Mouse (Mus musculus) gastrocnemius, adult 18-20 months (tissue): Measurements from ENCODE around the gene Rpgrip1l. TPM values are rescaled to one million over a fixed set of nuclear protein-coding genes. Genes with fewer than 3 reads are reported as not detected.
A peak's percentile ranks its signal among the peaks of the same experiment; 100 is the strongest.

ENCODE experiments used
- DNase-seq: peaks from one replicate; pipeline ENCODE4 v3.0.0; 2021; ENCODE audit warnings: low spot score
- long read RNA-seq, 2 experiments: library from polyadenylated mRNA; stranded (forward); transcript quantifications; one replicate each; pipeline ENCODE4 v2.0.0; 2021
- total RNA-seq, 2 experiments: library from RNA; stranded (reverse); gene quantifications; 2 replicates each; pipeline ENCODE4 v1.2.3; 2021

Gene Rpgrip1l
- 1 to 10 TPM; 1.8 to 4.6 TPM for total RNA-seq
- long read RNA-seq, experiment 1, result 0 reads
- long read RNA-seq, experiment 2, partial matches to known transcripts, result 1 of 1 reads
- long read RNA-seq, experiment 2, other reads (novel, unspliced or antisense), result 0 of 1 reads

DNA sequence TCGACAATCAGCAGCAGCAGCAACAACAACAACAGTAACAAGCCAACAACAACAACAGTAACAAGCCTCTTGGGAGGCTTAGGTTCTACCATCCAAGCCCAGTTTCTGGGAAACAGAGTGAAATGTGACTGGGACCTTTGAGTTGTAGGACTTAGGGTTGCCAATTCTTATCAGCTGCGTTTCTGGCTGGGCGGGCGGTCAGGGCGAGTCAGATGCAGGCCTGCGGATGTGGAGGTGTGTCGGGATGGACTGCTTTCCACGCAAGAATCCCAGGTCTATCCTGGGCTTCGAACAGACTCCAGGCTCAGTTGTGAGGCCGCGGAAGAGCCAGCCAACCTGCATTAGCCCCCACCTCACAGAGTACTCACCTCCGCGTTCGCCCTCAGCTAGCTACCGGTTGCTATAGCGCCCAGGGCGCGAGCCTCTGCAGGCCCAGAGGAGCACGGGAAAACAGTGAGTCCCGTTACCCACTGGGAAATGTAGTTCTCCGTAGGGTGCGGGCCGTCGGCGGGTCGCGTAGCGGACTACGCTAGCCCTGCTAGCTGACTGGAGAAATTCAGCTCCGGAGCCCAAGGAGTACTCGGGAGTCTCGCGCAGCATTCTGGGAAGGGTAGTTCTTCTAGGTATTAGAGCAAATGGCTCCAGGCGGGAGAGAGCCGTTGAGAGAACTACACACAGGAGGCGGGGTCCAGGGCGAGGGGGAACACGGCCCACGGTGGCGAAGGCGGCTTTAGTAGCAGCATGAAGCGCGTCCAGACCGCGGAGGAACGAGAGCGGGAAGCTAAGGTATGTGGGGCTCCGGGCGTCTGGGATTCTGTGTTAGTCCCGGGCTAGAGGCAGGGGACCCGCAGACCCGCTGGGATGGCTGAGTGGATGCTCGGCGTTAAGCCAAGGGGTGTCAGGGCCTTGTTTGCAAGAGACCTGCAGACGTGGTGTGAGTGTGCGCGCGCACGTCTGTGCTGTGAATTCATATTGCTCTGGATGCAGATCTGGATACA lies at the start of gene Rpgrip1l, which contains the start of gene Fto:
Gene Rpgrip1l, minus strand, starts transcription at position 428 of the 998 bp plus-strand sequence.
Gene Fto, plus strand, starts transcription at position 691 of the 998 bp plus-strand sequence.
- peak; percentile 99 for DNase-seq

DNA sequence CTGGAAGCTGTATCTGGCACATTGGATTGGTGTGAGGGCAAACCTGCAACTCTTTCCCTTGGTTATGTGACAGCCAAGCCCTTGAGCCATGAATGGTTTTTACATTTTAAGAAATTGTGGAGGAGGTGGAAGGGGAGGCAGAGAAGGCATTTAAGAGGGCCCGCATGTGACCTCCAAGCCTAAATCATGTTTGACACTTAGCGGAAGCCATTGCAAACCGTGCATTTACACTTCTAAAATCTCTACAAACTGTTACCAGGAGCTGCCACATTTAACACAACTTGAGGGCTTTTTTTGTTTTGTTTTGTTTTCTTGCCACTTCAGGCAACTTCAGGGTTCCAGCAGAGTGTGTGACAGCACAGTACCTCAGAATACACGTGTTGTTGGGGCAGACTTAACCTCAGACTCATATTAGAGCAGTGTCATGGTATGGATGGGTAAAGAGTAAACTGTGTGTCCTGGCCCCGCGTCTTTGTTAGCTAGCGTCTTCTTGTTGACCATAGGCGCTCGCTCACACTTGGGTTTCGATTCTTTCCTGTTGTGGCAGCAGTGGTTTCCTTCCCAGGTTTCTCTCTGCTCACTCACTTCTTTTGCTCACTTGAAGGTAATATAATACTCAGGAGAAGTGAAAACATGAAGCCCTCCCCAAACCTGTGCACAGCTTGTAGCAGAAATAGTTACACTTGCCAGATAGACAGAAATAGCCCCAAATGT lies 47.7 kb upstream of the Rpgrip1l start:
- DNase-seq, result no peak

DNA sequence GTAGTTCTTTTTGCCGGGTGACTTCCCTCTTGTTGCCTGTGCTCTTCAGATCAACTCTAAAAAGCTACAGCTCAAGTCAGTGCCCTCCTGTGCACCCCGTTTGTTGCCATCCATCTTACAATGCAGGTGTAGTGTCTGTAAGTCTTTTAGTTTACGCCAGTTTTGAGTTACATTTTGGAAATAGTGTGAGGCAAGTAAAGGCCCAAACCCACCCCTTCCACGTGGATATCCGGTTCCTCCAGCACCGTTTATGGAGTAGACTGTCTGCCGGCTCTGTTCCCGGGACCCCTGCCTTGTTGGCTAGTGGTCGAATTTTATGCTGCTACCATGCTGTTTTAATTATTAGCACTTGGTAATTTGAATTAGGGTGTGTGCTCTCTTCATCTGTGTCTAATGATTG lies 46.4 kb upstream of the Rpgrip1l start:
- DNase-seq, result no peak

DNA sequence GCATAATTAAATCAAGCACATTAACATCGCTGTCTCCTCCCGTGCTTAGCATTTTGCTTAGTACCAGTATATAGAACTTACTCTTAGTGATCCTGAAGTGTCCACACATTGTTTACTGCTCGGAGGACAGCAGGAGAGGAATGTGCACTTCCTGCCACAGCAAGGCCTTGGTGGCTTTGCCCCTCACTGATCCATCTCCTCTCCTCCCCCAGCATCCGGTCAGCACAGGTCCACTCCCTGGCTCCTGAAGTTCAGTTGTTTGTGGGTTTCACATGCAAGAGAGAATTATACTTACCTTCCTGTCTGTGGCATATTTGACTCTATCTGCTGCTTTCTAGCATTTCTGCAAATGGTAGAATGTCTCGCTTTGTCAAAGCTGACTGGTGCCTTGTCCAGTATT lies 45.0 kb upstream of the Rpgrip1l start:
- no peak for DNase-seq

DNA sequence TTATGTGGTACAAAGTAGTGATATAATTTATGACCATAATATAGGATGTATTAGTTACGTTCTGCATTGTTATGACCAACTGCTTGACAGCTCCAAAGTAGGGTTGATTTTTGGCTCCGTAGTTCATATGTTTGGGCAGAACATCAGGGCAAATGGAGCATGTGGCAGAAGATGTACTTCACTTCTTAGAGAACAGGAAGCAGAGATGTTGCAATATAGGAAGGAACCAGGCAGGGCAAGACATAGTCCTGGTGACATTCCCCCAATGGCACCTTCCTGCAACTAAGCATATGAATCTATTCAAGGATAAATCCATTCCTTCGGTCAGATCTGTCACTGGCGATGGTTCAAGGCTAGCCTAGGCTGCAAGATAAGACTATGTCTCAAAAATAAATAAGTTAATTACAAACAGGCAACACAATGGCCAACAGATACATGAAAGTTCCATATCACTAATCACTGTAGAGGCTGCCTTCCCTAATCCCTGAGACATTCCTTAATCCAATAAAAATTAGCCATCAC lies 44.5 kb upstream of the Rpgrip1l start:
- DNase-seq, result no peak

DNA sequence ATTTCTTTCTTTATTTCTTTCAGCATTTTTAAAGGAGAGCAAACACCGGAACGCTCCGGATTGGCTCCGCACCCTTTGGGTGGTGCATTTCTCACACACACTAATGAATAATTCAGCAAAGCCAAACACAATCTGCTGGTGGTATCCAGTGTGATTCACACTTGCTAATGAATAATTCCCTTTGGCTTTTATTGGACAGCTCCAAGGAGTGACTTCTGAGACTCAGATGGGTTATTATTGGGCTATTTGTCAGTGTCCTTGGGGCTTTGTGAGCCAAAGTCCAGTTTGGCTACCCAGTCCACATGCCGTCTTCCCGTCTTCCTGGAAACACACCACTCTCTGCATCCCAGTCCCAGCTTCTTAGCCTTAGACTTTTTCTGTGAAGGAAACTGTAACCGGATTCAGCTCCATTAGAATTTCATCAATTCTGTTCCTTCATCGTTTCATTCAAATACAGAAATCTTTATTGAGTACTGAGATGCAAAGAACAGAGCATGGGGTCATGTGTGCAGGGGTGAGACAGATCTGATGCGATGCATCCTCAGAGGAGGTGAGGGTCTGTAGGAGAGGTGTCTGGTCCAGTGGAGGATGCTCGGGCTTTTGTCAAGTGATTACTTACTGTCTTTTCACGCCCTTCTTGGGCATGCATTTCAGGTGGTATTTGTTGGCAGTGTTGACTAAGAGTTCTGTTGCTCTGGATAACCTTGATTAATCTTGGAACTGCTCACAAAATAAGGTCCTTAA lies 43.1 kb upstream of the Rpgrip1l start:
- DNase-seq, result no peak

DNA sequence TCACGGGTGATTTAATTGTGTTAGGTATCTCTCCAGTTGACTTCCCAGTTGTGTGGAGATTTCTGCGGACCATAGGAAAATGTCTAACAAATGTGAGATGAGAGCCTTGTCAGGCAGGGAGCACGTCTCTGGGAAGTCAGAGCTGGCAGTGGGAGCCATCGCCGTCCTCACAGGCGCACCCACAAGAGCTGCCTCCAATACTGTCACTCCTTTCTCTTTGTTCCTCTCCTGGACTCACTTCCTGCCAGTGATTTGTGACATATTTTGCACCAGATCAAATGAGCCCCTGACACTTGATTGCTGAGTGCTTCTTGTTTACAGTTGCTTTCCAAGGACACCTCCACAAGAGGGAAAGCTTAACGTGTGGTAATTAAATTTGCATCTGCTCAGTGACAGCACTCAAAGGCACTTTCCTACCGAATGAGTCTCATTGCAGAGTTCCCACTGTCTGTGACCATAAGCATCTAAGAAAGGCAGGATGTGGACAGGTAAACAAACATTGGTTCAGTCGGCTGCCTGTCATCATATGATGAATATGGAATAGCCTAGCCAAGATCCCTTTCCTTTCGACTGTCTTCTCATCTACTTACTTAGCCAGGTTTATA lies 42.3 kb upstream of the Rpgrip1l start:
- no peak for DNase-seq

DNA sequence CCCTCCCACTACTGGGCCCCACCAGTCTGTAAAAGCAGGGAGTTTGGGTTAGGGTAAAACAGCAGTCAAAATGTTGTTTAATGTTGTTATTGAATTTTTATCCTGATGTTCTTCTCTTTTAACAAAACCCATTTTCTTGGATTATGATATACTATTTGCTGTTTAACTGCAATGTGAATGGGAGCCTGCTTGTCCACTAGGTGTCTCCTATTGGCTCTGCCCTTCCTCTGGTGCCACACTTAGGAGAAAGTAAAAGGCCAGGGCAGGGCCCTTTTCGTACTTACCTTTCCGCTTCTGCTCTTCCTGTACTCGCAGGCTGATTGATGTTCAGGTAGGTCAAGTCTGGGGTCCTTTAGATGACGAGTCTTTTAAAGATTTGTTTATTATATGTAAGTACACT lies 40.8 kb upstream of the Rpgrip1l start:
- DNase-seq, result no peak

DNA sequence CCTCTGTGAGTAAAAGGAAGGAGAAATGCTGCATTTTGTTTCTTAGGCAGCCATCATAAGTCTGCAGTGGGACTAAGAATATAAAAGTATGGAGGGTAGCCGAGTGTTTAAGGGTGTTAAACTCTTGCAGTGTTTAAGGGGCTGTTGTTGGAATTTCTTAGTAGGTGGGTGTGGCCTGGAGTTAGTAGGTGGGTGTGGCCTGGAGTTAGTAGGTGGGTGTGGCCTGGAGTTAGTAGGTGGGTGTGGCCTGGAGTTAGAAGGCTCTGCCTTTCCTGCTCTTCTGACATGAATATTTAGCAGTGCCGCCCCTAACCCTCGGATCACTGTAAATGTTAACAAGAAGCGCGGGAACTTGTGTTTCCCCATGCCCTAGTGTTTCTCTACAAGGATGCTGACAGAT lies 40.0 kb upstream of the Rpgrip1l start:
- no peak for DNase-seq

DNA sequence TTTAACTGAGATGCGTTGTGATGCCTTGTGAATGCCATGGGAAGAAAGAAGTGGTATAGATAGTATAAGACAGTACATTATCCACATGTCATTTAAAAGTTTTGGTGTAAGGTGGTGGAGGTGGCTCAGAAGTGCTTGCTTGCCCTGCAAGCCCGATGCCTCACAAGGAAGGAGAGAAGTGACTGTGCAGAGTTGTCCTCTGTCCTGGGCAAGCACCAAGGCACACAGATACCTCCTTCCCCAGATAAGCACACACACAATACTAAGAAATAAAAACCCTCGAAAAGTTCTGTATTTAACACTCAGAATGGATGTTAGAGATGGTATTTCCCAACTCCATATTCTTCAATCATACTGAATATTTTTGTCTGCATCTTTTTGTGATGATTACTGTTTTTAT lies 39.5 kb upstream of the Rpgrip1l start:
- DNase-seq, result no peak

DNA sequence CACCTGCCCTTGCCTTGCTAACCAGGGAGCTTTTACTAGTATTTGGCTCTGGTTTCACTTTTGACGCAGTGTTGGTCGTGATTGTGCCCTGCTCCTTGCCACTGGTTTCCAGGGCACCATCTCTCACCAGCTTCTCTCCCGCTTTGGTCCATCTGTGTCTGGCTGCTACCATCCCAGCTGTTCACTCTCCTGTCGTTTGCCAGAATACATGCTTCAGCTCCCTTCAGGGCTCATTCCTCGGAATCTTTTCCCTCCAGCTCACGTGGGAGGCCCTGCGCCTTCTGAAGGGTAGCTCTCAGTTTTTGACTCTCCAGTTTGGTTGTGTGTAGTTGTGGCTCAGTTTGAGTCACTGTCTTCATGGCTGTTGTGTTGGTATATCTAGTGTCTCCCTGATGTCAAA lies 37.6 kb upstream of the Rpgrip1l start:
- no peak for DNase-seq

DNA sequence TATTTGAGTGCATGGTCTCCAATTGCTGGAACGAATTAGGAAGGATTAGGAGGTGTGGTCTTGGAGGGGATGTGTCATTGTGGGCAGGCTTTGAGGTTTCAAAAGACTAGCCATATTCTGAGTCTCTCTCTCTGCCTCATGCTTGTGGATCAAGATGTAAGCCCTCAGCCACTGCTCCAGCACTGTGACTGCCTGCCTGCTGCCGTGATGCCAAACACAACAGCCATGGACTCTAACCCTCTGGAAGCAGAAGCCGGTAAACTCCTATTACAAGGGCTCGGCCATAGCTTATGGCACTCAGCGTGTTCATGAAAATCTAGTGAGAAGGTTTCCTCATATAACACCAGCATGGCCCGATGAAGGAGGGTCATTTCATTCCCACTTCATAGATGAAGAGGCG lies 36.8 kb upstream of the Rpgrip1l start:
- no peak for DNase-seq

DNA sequence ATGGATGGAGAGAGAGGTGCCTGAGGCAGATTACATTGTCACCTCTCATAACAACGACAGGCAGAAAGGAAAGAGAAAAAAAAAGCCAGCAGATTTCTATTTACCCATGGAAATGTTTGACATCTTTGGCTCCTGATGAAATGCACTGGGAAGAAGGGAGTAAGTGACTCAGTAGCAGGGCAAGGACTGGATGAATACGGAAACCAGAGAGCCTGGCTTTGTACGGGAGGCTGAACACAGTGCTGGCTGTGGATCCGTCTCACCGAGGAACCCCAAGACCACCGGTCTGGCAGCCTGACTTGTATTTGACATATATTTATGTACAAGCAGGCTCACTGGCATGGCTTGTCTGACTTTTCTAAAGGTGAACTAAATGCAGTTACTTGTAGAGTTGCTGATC lies 34.5 kb upstream of the Rpgrip1l start:
- DNase-seq, result no peak

DNA sequence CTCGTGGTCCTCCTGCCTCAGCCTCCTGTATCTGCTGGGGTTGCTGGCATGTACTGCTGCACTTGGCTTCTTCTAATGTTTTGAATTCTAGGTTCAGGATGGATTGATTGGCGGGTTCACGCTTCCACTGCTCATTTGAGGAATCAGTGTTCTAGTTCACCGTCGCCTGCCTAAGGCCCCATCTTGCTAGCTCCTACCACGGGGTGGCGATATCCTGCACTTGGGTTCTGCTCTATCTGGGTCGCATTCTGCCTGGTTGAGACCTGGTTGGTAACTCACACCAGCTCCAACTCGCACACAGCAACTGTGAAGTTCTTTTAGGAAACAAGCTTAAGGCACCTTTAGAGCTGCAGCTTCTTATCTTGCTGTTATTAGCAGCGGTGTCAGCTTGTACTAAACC lies 34.1 kb upstream of the Rpgrip1l start:
- no peak for DNase-seq

DNA sequence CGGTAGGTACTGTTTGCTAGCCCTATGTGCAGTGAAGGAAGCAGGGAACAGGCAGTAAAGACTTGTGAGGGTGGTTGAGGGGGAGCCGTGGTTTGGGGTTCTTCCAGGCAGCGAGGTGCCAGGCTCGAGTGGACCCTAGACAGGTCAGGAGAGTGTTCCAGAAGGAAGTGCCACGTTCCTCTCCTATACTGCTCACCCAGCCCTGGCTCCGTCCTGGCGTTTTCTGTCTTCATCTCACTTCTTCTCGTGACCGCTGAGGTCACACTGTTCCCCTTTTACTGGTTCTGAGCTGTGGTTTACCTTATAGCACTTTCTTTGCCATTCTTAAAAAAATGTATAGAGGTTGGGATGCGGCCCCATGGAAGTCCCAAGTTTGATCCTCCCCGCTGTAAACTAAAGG lies 31.6 kb upstream of the Rpgrip1l start:
- no peak for DNase-seq

DNA sequence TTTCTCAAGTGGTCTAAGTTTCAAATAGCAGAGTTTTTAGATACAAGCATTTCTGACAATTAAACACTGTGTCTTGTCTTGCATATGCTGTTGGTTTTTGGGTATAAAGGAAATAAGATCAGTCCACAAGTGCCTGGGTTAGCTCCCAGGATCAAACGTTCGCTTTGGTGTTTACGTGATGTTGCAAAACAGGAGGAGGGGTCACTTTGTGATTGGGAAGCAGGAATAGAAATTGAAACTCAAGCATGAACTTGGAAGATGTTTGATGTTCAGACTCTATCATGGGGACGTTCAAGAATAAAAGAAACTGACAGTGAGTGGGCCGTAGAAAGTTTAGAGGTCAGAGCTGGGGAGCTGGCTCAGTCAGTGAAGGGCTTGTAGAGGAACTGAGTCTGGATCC lies 29.7 kb upstream of the Rpgrip1l start:
- DNase-seq, result no peak

DNA sequence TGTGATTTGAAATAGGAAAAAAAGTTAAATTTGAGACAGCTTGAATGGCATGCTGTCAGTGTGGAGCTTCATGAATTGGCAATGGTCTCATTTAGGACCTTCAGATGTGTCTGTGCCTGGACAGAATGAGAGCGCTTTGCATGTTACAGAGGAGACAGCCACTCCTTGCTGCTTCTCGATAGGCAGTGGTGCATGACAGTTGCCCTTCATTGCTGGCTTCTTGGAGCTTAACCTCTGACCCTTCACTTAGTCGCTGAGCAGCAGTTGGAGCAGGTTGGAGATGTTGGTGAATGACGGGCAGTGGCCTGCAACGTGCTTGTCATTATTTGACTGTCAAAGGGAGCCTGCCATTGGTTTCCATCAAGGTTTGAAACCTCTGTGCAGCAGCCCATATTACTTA lies 29.1 kb upstream of the Rpgrip1l start:
- DNase-seq, result no peak

DNA sequence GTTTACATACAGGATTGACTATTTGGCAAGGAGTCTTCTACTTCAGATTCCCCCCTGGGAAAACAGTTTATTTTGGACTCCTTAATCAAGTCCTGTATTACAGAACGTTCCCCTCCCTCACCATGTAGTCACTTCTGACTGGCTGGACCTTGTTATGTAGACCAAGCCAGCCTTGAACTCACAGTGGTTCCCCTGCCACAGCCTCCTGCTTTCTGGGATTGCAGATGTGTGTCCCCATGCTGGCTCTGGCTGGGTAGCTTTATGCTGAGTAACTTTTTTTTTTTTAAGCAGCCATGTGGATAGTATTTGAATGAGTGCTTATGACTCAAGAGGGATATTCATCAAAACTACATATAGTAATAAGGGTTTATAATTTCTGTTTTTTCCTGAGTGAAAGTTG lies 27.7 kb upstream of the Rpgrip1l start:
- DNase-seq, result no peak

DNA sequence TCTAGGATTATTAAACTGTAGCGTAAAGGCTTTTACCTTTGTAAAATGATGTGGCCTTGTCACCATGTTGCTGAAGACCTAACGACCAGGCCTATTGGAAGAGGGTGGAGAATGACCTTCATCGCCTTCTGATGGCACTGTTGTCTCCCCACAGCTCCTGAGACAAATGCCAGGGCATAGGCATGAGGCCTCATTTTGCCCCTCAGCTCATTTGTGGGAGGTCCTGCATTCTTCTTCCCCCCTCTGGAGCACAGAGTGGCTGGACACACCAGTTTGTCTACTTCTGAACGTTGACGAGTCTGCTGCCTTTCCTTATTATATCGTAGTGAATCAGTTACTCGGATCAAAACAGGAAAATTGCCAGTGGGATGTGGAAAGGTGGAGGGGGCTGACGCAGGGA lies 26.6 kb upstream of the Rpgrip1l start:
- DNase-seq, result no peak

DNA sequence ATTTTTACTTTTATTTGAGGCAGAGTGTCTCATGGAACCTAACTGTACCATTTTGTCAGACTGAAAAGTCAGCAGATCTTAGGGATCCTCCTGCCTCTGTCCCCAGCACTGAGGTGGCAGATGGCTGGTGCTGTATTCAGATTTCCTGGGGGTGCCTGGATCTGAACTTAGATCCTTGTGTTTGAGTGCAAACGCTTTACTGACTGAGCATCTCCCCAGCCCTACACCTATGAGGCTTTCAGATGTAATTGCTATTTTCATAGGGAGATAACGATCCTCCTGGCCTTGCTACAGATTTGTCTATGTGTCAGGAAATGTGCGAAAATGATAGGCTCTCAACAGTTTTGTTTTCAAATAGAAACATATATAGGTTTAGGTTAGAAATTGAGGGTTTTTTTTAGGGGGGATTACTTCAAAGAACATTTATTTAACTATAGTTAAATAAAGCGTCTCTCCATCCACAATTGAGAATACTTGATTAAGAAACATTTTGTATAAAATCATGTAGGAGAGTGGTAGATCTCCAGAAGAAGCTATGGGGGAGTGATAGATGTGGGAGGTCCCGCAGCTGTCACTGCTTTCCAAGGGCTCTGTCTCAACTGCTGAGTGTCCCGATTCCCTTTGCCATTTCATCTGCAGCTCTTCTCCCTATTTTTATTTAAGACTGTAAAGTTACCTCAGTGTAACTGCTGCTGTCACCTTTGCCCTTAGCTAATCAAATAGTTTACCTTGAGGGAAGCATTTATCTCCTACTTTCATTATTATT lies 25.5 kb upstream of the Rpgrip1l start:
- no peak for DNase-seq
